Mouse (Mus musculus) erythroblast, embryonic 14.5 days (primary cell): ENCODE measurements around the gene Git2.

ENCODE experiments used
- GATA1 ChIP-seq: IDR thresholded peaks from 2 replicates; pipeline ENCODE4 v1.6.1; 2012; ENCODE audit warnings: low read length, inconsistent platforms, mixed read lengths
- TAL1 ChIP-seq: IDR thresholded peaks from 3 replicates; pipeline ENCODE4 v1.6.1; 2012; ENCODE audit warnings: low read length, inconsistent platforms, mixed read lengths

GRCm38 (mm10) chr5:114733606-114734005, 41.7 kb downstream of the Git2 start:
- TF ChIP-seq GATA1 (no peak), TAL1 (no peak)
